Mouse (Mus musculus) erythroblast, embryonic 14.5 days (primary cell): ENCODE data around the gene Szt2.

Experiments
- GATA1 ChIP-seq: IDR thresholded peaks from 2 replicates; pipeline ENCODE4 v1.6.1; 2012; ENCODE audit warnings: low read length, inconsistent platforms, mixed read lengths
- TAL1 ChIP-seq: IDR thresholded peaks from 3 replicates; pipeline ENCODE4 v1.6.1; 2012; ENCODE audit warnings: low read length, inconsistent platforms, mixed read lengths

DNA sequence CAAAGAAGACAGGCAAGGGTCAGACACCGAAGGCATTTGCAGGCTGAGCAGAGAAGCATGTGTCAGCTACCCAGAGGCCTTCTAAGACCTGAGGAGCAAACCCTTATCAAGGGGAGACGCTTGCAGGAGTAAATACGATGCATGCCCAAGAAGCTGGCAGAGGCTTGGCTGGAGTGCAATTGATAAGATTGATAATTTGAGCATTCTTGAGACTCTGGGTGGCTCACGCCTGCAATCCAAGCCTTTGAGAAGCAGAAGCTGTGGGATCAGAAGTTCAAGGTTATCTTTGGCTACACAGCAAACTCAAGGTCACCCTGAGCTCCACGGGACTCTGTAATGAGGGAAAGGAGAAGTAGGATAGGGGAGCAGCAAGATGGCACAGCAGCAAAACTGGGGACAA lies 7.2 kb downstream of the Szt2 start:
- TF ChIP-seq GATA1 (no peak), TAL1 (no peak)
